Mouse (Mus musculus) kidney, adult 11 months (tissue): ENCODE measurements around the gene Ttc39a.

Experiments
- DNase-seq: peaks from one replicate; pipeline ENCODE4 v3.0.0; 2022

Ttc39a gene

DNA sequence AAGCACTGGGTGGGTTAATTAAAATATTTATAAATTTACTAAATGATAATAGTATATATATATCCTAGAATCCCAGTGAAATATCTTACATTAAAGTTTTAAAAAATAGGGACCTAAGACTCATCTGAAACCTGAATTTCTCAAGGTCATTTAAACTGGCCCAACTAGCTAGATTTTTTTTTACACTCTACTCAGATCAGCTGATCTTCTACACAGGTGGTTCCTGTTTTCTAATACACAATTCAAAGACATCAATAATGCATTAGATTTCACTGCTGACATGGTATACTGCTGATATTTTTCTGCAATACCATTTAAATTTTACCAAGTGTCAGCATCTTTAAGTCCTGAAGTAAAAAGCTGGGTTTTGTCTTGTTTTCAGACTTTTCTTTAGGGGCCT, 57.5 kb downstream of the Ttc39a start:
- no peak for DNase-seq

DNA sequence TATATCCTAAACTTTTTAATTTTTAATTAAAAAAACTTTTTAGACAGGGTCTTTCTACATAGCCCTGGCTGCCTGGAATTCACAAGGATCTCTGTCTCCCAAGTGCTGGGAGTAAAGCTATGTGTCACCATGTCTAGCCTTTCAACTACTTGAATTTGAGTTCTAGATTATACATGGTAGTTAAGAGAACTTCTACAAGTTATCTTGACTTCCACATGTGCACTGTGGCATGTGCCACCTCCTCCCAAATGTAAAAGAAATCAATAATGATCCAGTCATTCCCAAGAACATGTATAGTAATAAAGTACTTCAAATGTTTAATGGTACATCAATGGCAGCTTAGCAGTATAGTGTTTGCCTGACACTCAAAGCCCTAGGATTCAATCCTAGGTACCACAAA, 61.3 kb downstream of the Ttc39a start:
- DNase-seq: no peak

- DNase-seq: no peak
These were observed 65.2 kb downstream of the Ttc39a start for GRCm38 (mm10) chr4:109471606-109472005.

DNA sequence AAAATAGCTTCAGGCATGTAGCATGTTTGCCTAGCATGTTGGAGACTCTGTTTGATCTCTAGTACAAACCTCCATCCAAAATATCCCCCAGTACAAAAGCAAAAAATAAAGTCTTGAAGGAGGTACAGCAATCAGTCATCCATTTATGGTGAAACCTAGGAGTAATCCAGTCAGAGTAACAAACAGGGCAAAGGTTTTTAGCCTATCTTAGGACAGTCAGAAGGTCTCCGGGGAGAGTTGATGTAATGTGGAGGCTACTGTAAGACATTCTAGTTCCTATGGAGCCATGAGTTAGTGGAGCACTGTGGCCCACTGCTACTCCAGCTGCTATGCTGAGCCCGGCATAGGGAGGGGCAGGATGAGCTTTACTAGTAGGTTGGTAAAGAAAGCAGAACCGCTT, 66.1 kb downstream of the Ttc39a start:
- peak; percentile 6 for DNase-seq

DNA sequence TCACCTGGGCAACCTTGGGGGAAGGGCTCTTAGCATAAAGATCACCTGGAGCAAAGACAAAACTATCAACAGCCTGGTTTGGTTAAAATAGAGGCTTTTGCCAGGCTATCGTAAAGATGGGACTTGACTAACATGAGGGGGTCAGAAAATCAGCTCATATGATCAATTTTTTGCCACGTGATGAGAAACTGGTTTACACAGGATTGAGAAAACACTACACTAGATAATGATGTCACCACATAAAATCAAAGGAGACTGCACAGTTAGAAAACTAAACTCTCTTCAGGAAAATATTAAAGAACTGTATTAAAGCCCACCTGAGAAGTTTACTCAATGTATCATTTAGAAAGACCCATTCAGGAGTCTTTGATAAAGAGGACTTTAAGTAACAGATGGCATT, 68.7 kb downstream of the Ttc39a start:
- DNase-seq: no peak

GRCm38 (mm10) chr4:109475577-109476553, 69.4 kb downstream of the Ttc39a start:
- peak; percentile 46 for DNase-seq

DNA sequence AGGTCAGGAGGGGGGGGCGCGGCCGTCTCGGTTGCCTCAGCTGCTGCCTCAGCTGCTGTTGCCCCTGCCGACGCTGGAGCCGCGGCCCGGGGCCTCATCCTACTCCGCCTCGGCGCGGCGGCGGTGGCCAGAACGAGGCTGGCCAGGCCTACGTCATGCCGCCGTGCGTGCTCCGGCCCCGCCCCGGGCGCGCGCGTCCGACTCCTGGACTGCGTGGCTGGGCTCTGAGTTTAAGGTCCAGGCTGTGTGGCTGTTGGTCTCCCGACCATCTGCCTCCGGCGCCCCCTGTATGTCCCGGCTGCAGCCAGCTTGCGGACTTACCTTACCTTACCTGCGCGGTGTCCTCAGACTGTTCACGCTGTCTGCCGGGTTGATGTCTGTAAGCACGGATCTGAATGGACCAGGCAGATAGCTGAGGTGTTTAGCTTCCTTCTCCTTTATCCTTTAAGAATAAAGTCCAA, 70.2 kb downstream of the Ttc39a start:
- peak; percentile 93 for DNase-seq

DNA sequence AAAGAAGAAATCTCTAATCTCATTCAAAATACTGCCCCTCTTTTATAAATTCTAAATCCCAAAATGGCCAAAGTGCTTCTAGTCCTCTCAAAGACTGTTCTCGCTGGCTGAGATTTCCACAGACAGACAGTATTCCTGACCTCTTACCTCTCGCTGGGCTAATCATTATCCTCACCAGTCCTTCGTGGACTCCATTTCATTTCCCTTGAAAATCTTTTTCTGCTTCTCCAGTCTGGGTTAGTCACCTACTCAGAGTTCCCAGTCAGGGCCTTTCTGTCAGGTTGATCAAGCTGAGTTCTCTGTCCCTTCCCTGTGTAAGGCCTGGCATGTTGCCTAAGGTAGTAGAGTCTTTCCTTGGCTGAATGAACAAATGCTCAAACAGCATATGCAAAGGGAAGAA, 71.0 kb downstream of the Ttc39a start:
- DNase-seq: peak; percentile 52

DNA sequence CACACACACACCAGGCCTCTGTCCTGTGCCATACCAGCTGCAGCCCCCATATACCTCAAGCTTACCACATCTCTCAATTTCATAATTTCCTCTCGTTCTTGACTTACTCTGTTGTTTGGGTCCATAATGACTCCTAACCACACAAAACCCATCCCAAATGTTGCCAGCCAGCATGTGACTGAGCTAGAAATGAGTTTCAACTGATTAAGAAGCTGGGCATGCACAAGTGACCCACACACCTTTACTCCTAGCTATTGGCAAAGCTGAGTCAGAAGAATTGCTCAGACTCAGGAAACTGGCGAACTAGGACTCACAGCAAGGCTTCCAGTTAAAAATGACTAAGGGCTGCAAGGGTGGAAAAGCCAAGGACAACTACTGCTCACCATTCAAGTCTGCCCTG, 75.0 kb downstream of the Ttc39a start:
- DNase-seq: no peak

GRCm38 (mm10) chr4:109482701-109483100, 76.3 kb downstream of the Ttc39a start:
- no peak for DNase-seq

GRCm38 (mm10) chr4:109484621-109485020, 78.2 kb downstream of the Ttc39a start, which contains the start of gene Rnf11:
TSS of gene Rnf11 (minus strand) at chr4:109484728.
- DNase-seq: no peak

- no peak for DNase-seq
These were observed 82.4 kb downstream of the Ttc39a start for GRCm38 (mm10) chr4:109488812-109489211.

GRCm38 (mm10) chr4:109493581-109493980, 87.2 kb downstream of the Ttc39a start:
- DNase-seq: peak; percentile 40
